Mouse (Mus musculus): ENCODE results near the gene Pkp4. TPM values are rescaled to one million over a fixed set of nuclear protein-coding genes. Genes with fewer than 3 reads are reported as not detected.

The Pkp4 gene
- polyA plus RNA-seq, 1 experiment from 2014 or later: 25.7 TPM

- DNase-seq (ENCODE audit: low spot score) (no peak), ATAC-seq (no peak)
- Histone ChIP-seq H3K27ac (ENCODE audit: low read depth, low read length) (no peak overlapping the region), H3K9ac (ENCODE audit: low read length) (no peak overlapping the region), H3K4me3 (ENCODE audit: low read depth, low read length) (no peak overlapping the region), H3K4me2 (ENCODE audit: low read length) (no peak overlapping the region), H3K27me3 (replicated peaks; ENCODE audit: control insufficient read depth, insufficient read depth, low read length) (no peaks in the 10 kb centered on the region), H3K4me1 (ENCODE audit: control insufficient read depth, insufficient read depth, low read length) (no peaks in the 10 kb centered on the region), H3K9me3 (replicated peaks; ENCODE audit: control insufficient read depth, low read length) (no peaks in the 10 kb centered on the region), H3K36me3 (ENCODE audit: control insufficient read depth, insufficient read depth, low read length) (peaks cover 3% of the 10 kb centered on the region; the same call in 1 of the 2 replicates)
- 94% methylated on average over 5 of the region's 5 CpGs for WGBS
Observed at GRCm38 (mm10) chr2:59233936-59234335, 73.3 kb downstream of the Pkp4 start.

- WGBS: 94% methylated on average over 5 of the region's 5 CpGs
- Histone ChIP-seq H3K4me1 (ENCODE audit: control insufficient read depth, insufficient read depth, low read length) (no peaks in the 10 kb centered on the region), H3K27me3 (replicated peaks; ENCODE audit: control insufficient read depth, insufficient read depth, low read length) (no peaks in the 10 kb centered on the region), H3K9me3 (replicated peaks; ENCODE audit: control insufficient read depth, low read length) (no peaks in the 10 kb centered on the region), H3K4me3 (ENCODE audit: low read depth, low read length) (no peak overlapping the region), H3K36me3 (ENCODE audit: control insufficient read depth, insufficient read depth, low read length) (peaks cover 3% of the 10 kb centered on the region; the same call in 1 of the 2 replicates), H3K9ac (ENCODE audit: low read length) (no peak overlapping the region), H3K27ac (ENCODE audit: low read depth, low read length) (no peak overlapping the region), H3K4me2 (ENCODE audit: low read length) (no peak overlapping the region)
- DNase-seq (ENCODE audit: low spot score) (no peak), ATAC-seq (no peak)
Observed at GRCm38 (mm10) chr2:59234537-59234936, 73.9 kb downstream of the Pkp4 start.

GRCm38 (mm10) chr2:59239841-59240395, 79.3 kb downstream of the Pkp4 start:
- ATAC-seq: no peak
- H3K36me3 ChIP-seq (ENCODE audit: control insufficient read depth, insufficient read depth, low read length): no peaks in the 10 kb centered on the region
- no peak overlapping the region for H3K9ac ChIP-seq (ENCODE audit: low read length)
- no peak overlapping the region for H3K4me3 ChIP-seq (ENCODE audit: low read depth, low read length)
- H3K27ac ChIP-seq (ENCODE audit: low read depth, low read length): no peak overlapping the region
- no peaks in the 10 kb centered on the region for H3K27me3 ChIP-seq (replicated peaks; ENCODE audit: control insufficient read depth, insufficient read depth, low read length)
- WGBS: 93% methylated on average over 10 of the region's 10 CpGs
- H3K4me1 ChIP-seq (ENCODE audit: control insufficient read depth, insufficient read depth, low read length): peaks cover 4% of the 10 kb centered on the region; the same call in 1 of the 2 replicates
- no peaks in the 10 kb centered on the region for H3K9me3 ChIP-seq (replicated peaks; ENCODE audit: control insufficient read depth, low read length)
- DNase-seq (ENCODE audit: low spot score): no peak
- no peak overlapping the region for H3K4me2 ChIP-seq (ENCODE audit: low read length)

GRCm38 (mm10) chr2:59242117-59242516, 81.5 kb downstream of the Pkp4 start:
- 88% methylated on average over 10 of the region's 10 CpGs for WGBS
- H3K36me3 ChIP-seq (ENCODE audit: control insufficient read depth, insufficient read depth, low read length): no peaks in the 10 kb centered on the region
- no peak overlapping the region for H3K9ac ChIP-seq (ENCODE audit: low read length)
- H3K4me3 ChIP-seq (ENCODE audit: low read depth, low read length): no peak overlapping the region
- H3K4me1 ChIP-seq (ENCODE audit: control insufficient read depth, insufficient read depth, low read length): peaks cover 4% of the 10 kb centered on the region; the same call in 1 of the 2 replicates
- no peaks in the 10 kb centered on the region for H3K27me3 ChIP-seq (replicated peaks; ENCODE audit: control insufficient read depth, insufficient read depth, low read length)
- DNase-seq (ENCODE audit: low spot score) (no peak), ATAC-seq (no peak)
- H3K27ac ChIP-seq (ENCODE audit: low read depth, low read length): no peak overlapping the region
- no peaks in the 10 kb centered on the region for H3K9me3 ChIP-seq (replicated peaks; ENCODE audit: control insufficient read depth, low read length)
- H3K4me2 ChIP-seq (ENCODE audit: low read length): no peak overlapping the region

GRCm38 (mm10) chr2:59244273-59245097, 83.8 kb downstream of the Pkp4 start:
- ATAC-seq (no peak), DNase-seq (ENCODE audit: low spot score) (no peak)
- Histone ChIP-seq H3K36me3 (ENCODE audit: control insufficient read depth, insufficient read depth, low read length) (no peaks in the 10 kb centered on the region), H3K27me3 (replicated peaks; ENCODE audit: control insufficient read depth, insufficient read depth, low read length) (no peaks in the 10 kb centered on the region), H3K4me3 (ENCODE audit: low read depth, low read length) (no peak overlapping the region), H3K4me2 (ENCODE audit: low read length) (no peak overlapping the region), H3K9ac (ENCODE audit: low read length) (no peak overlapping the region), H3K4me1 (ENCODE audit: control insufficient read depth, insufficient read depth, low read length) (peaks cover 4% of the 10 kb centered on the region; the same call in 1 of the 2 replicates), H3K27ac (ENCODE audit: low read depth, low read length) (no peak overlapping the region), H3K9me3 (replicated peaks; ENCODE audit: control insufficient read depth, low read length) (no peaks in the 10 kb centered on the region)
- WGBS: 95% methylated on average over 12 of the region's 12 CpGs

- Histone ChIP-seq H3K4me3 (ENCODE audit: low read depth, low read length) (no peak overlapping the region), H3K27ac (ENCODE audit: low read depth, low read length) (no peak overlapping the region), H3K9ac (ENCODE audit: low read length) (no peak overlapping the region), H3K4me1 (ENCODE audit: control insufficient read depth, insufficient read depth, low read length) (peaks cover 4% of the 10 kb centered on the region; the same call in 1 of the 2 replicates), H3K36me3 (ENCODE audit: control insufficient read depth, insufficient read depth, low read length) (no peaks in the 10 kb centered on the region), H3K27me3 (replicated peaks; ENCODE audit: control insufficient read depth, insufficient read depth, low read length) (no peaks in the 10 kb centered on the region), H3K4me2 (ENCODE audit: low read length) (no peak overlapping the region), H3K9me3 (replicated peaks; ENCODE audit: control insufficient read depth, low read length) (no peaks in the 10 kb centered on the region)
- 83% methylated on average over 3 of the region's 3 CpGs for WGBS
- no peak for DNase-seq (ENCODE audit: low spot score)
- no peak for ATAC-seq
Observed at GRCm38 (mm10) chr2:59245098-59245388, 84.4 kb downstream of the Pkp4 start.

- Histone ChIP-seq H3K4me1 (ENCODE audit: control insufficient read depth, insufficient read depth, low read length) (no peaks in the 10 kb centered on the region), H3K9ac (ENCODE audit: low read length) (no peak overlapping the region), H3K9me3 (replicated peaks; ENCODE audit: control insufficient read depth, low read length) (no peaks in the 10 kb centered on the region), H3K27ac (ENCODE audit: low read depth, low read length) (no peak overlapping the region), H3K4me2 (ENCODE audit: low read length) (no peak overlapping the region), H3K27me3 (replicated peaks; ENCODE audit: control insufficient read depth, insufficient read depth, low read length) (no peaks in the 10 kb centered on the region), H3K36me3 (ENCODE audit: control insufficient read depth, insufficient read depth, low read length) (no peaks in the 10 kb centered on the region), H3K4me3 (ENCODE audit: low read depth, low read length) (no peak overlapping the region)
- DNase-seq (ENCODE audit: low spot score) (no peak), ATAC-seq (no peak)
- 90% methylated on average over 3 of the region's 3 CpGs for WGBS
Observed at GRCm38 (mm10) chr2:59248806-59249205, 88.2 kb downstream of the Pkp4 start.

- no peak for ATAC-seq
- Histone ChIP-seq H3K9ac (ENCODE audit: low read length) (no peak overlapping the region), H3K4me3 (ENCODE audit: low read depth, low read length) (no peak overlapping the region), H3K27ac (ENCODE audit: low read depth, low read length) (no peak overlapping the region), H3K27me3 (replicated peaks; ENCODE audit: control insufficient read depth, insufficient read depth, low read length) (no peaks in the 10 kb centered on the region), H3K9me3 (replicated peaks; ENCODE audit: control insufficient read depth, low read length) (no peaks in the 10 kb centered on the region), H3K4me2 (ENCODE audit: low read length) (no peak overlapping the region), H3K36me3 (ENCODE audit: control insufficient read depth, insufficient read depth, low read length) (no peaks in the 10 kb centered on the region), H3K4me1 (ENCODE audit: control insufficient read depth, insufficient read depth, low read length) (no peaks in the 10 kb centered on the region)
- DNase-seq (ENCODE audit: low spot score): no peak
Observed at GRCm38 (mm10) chr2:59252818-59253217, 92.2 kb downstream of the Pkp4 start.

GRCm38 (mm10) chr2:59253435-59253834, 92.8 kb downstream of the Pkp4 start:
- Histone ChIP-seq H3K27ac (ENCODE audit: low read depth, low read length) (no peak overlapping the region), H3K9me3 (replicated peaks; ENCODE audit: control insufficient read depth, low read length) (no peaks in the 10 kb centered on the region), H3K27me3 (replicated peaks; ENCODE audit: control insufficient read depth, insufficient read depth, low read length) (no peaks in the 10 kb centered on the region), H3K9ac (ENCODE audit: low read length) (no peak overlapping the region), H3K4me1 (ENCODE audit: control insufficient read depth, insufficient read depth, low read length) (no peaks in the 10 kb centered on the region), H3K36me3 (ENCODE audit: control insufficient read depth, insufficient read depth, low read length) (no peaks in the 10 kb centered on the region), H3K4me3 (ENCODE audit: low read depth, low read length) (no peak overlapping the region), H3K4me2 (ENCODE audit: low read length) (no peak overlapping the region)
- ATAC-seq: no peak
- WGBS: 88% methylated on average over 3 of the region's 3 CpGs
- DNase-seq (ENCODE audit: low spot score): no peak

All from forebrain, embryonic 14.5 days (tissue).